Mouse (Mus musculus) embryonic facial prominence, embryonic 11.5 days (tissue): ENCODE data around the gene Adgra1. TPM values are rescaled to one million over a fixed set of nuclear protein-coding genes. Genes with fewer than 3 reads are reported as not detected.

Experiments used
- ATAC-seq: fragments of 200-750 bp; cut with Nextera tagmentation; replicated peaks from 2 replicates; pipeline ENCODE4 v1.8.0; 2017; ENCODE audit warnings: low read depth; ENCODE audit not compliant: insufficient number of reproducible peaks, low FRiP score, low TSS enrichment
- DNase-seq: peaks from one replicate; pipeline ENCODE4 v3.0.0-alpha.2; 2015; ENCODE audit warnings: low spot score
- H3K27ac ChIP-seq: fragments of 300-500 bp; sonication (generic); replicated peaks from 2 replicates; pipeline ENCODE4 v1.5.1; 2014; ENCODE audit warnings: mild to moderate bottlenecking, low read depth, low read length, control low read depth
- H3K27me3 ChIP-seq: fragments of 300-500 bp; sonication (generic); 2 replicates; pipeline ENCODE4 v1.6.1; 2014; ENCODE audit warnings: mild to moderate bottlenecking, low read length, moderate library complexity, mixed read lengths; ENCODE audit not compliant: control insufficient read depth, insufficient read depth
- H3K36me3 ChIP-seq: fragments of 300-500 bp; sonication (generic); replicated peaks from 2 replicates; pipeline ENCODE4 v1.6.1; 2014; ENCODE audit warnings: low read depth, mild to moderate bottlenecking, low read length, moderate library complexity, mixed read lengths; ENCODE audit not compliant: control insufficient read depth, insufficient read depth
- H3K4me1 ChIP-seq: fragments of 300-500 bp; sonication (generic); 2 replicates; pipeline ENCODE4 v1.6.1; 2014; ENCODE audit warnings: low read length, mixed read lengths; ENCODE audit not compliant: control insufficient read depth, insufficient read depth
- H3K4me2 ChIP-seq: fragments of 300-500 bp; sonication (generic); 2 replicates; pipeline ENCODE4 v1.6.1; 2014; ENCODE audit warnings: low read depth, mild to moderate bottlenecking, control low read depth, low read length, moderate library complexity
- H3K4me3 ChIP-seq: fragments of 300-500 bp; sonication (generic); 2 replicates; pipeline ENCODE4 v1.5.1; 2014; ENCODE audit warnings: low read depth, low read length, control low read depth
- H3K9ac ChIP-seq: fragments of 300-500 bp; sonication (generic); replicated peaks from 2 replicates; pipeline ENCODE4 v1.6.1; 2014; ENCODE audit warnings: mild to moderate bottlenecking, control low read depth, low read length
- H3K9me3 ChIP-seq: fragments of 300-500 bp; sonication (generic); replicated peaks from 2 replicates; pipeline ENCODE4 v1.6.1; 2016; ENCODE audit warnings: mild to moderate bottlenecking, low read length, inconsistent platforms, mixed read lengths; ENCODE audit not compliant: control insufficient read depth
- WGBS: fragments of 180-500 bp; shearing (Covaris S2); extraction: QIAGEN DNeasy Blood & Tissue Kit; methylation state at CpG from one replicate; pipeline ENCODE4 v1.1.7; 2014; 5-methylcytosine and 5-hydroxymethylcytosine counted together
- polyA plus RNA-seq: library from polyadenylated mRNA; unstranded; fragments of >200 nt; fragmentation: Nextera tagmentation; extraction: Ambion mirVana; gene quantifications from 2 replicates; pipeline ENCODE4 v1.2.1, GENCODE M21; 2014

The Adgra1 gene
- polyA plus RNA-seq, 1 experiment from 2014 or later = 0.87 TPM

GRCm38 (mm10) chr7:139914141-139915047 is 80.4 kb downstream of the Adgra1 start:
- Histone ChIP-seq H3K27me3 (peaks cover 11% of the 10 kb centered on the region), H3K9me3 (no peaks in the 10 kb centered on the region), H3K4me1 (no peaks in the 10 kb centered on the region), H3K4me3 (peak overlapping the region; percentile 19), H3K4me2 (peak overlapping the region; percentile 19), H3K9ac (no peak overlapping the region), H3K36me3 (no peaks in the 10 kb centered on the region), H3K27ac (no peak overlapping the region)
- 10% methylated on average over 29 of the region's 29 CpGs for WGBS
- DNase-seq (peak; percentile 53), ATAC-seq (peak; percentile 46)

GRCm38 (mm10) chr7:139915646-139916257 is 81.8 kb downstream of the Adgra1 start:
- H3K27me3 ChIP-seq = peaks cover 11% of the 10 kb centered on the region
- ATAC-seq = no peak
- no peaks in the 10 kb centered on the region for H3K9me3 ChIP-seq
- 5% methylated on average over 14 of the region's 14 CpGs for WGBS
- no peaks in the 10 kb centered on the region for H3K36me3 ChIP-seq
- no peak overlapping the region for H3K27ac ChIP-seq
- no peaks in the 10 kb centered on the region for H3K4me1 ChIP-seq
- H3K4me3 ChIP-seq = no peak overlapping the region
- H3K9ac ChIP-seq = no peak overlapping the region
- DNase-seq = no peak
- H3K4me2 ChIP-seq = peak overlapping the region; percentile 26; the same call in 1 of the 2 replicates

- no peak for DNase-seq
- no peak overlapping the region for H3K9ac ChIP-seq
- no peak overlapping the region for H3K27ac ChIP-seq
- WGBS = 0% methylated on average over 1 of the region's 1 CpGs
- H3K4me2 ChIP-seq = no peak overlapping the region
- no peaks in the 10 kb centered on the region for H3K9me3 ChIP-seq
- H3K36me3 ChIP-seq = no peaks in the 10 kb centered on the region
- no peak overlapping the region for H3K4me3 ChIP-seq
- peaks cover 11% of the 10 kb centered on the region for H3K27me3 ChIP-seq
- H3K4me1 ChIP-seq = no peaks in the 10 kb centered on the region
- ATAC-seq = no peak
Observed at GRCm38 (mm10) chr7:139916345-139916744, 82.4 kb downstream of the Adgra1 start.

GRCm38 (mm10) chr7:139918262-139918661 is 84.3 kb downstream of the Adgra1 start:
- Histone ChIP-seq H3K9me3 (no peaks in the 10 kb centered on the region), H3K27me3 (peaks cover 9% of the 10 kb centered on the region), H3K4me3 (no peak overlapping the region), H3K4me2 (no peak overlapping the region), H3K36me3 (no peaks in the 10 kb centered on the region), H3K27ac (no peak overlapping the region), H3K4me1 (no peaks in the 10 kb centered on the region), H3K9ac (no peak overlapping the region)
- DNase-seq (no peak), ATAC-seq (no peak)
- 69% methylated on average over 4 of the region's 4 CpGs for WGBS

Other genes starting within 250 kb of the Adgra1 start
- gene Cfap46, start 150.4 kb upstream of the Adgra1 start, polyA plus RNA-seq = 0.07 and 0.52 TPM in 2 replicates
- 0.21 and 0.24 TPM in 2 replicates for gene Kndc1, start 60.5 kb downstream of the Adgra1 start, polyA plus RNA-seq
- gene Utf1, start 109.6 kb downstream of the Adgra1 start, polyA plus RNA-seq = 0.29 TPM in 1 of 2 replicates, not detected in the other
- gene 6430531B16Rik, start 144.6 kb downstream of the Adgra1 start, polyA plus RNA-seq = 0.21 and 0.36 TPM in 2 replicates
- gene Adam8, start 158.4 kb downstream of the Adgra1 start, polyA plus RNA-seq = 1.2 and 1.7 TPM in 2 replicates
- 37.1 and 37.5 TPM in 2 replicates for gene Zfp511, start 202.2 kb downstream of the Adgra1 start, polyA plus RNA-seq
- 74.8 and 75.7 TPM in 2 replicates for gene Tubgcp2, start 202.5 kb downstream of the Adgra1 start, polyA plus RNA-seq
- gene Msx3, start 214.9 kb downstream of the Adgra1 start, polyA plus RNA-seq = 2.5 and 3.9 TPM in 2 replicates
- 1.6 and 2.7 TPM in 2 replicates for gene Caly, start 248.4 kb downstream of the Adgra1 start, polyA plus RNA-seq